Mouse (Mus musculus): ENCODE results near the gene Eml6.

DNA sequence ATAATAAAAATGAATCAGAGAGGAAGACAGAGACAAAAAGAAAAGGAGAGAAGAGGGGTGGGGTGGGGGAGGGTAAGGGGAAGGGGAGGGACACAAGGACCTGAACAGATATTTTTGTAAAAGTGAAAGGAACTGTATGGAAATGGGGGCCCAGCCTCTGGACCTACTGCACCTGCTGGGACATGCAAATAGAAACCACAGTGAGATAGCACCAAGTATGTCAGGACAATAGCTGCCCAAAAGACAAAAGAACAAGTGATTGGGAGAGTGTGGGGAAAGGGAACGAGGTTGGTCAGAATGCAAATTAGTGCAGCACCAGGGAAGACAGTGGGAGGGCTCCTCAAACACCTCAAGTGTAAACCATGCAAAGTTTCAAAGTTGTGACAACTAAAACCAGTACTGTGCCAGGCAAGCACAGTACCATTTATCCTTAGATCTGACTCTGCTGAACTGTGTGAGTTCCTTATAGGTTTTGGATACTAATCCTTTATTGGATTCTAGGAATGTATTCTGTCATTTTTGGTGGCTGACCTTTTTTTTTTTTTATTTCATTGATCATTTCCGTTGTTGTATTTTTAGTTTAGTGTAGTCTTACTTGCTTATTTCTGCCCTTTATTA is 246.3 kb downstream of the Eml6 start:
- TF ChIP-seq CTCF (IDR thresholded peaks at IDR 0.05; ENCODE audit: low read depth) (no peak), EP300 (IDR thresholded peaks at IDR 0.05; ENCODE audit: low read depth) (no peak)
